Mouse (Mus musculus) forebrain, embryonic 14.5 days (tissue): ENCODE data around the gene Tns2. TPM values are rescaled to one million over a fixed set of nuclear protein-coding genes. Genes with fewer than 3 reads are reported as not detected.

Experiments
- ATAC-seq: fragments of 200-750 bp; cut with Nextera tagmentation; 2 replicates; pipeline ENCODE4 v1.8.0; 2017; ENCODE audit warnings: mild to moderate bottlenecking, moderate library complexity
- DNase-seq: peaks from one replicate; pipeline ENCODE4 v3.0.0-alpha.2; 2015; ENCODE audit warnings: low spot score
- H3K27ac ChIP-seq: fragments of 300-500 bp; sonication (generic); 2 replicates; pipeline ENCODE4 v1.5.1; 2014; ENCODE audit warnings: low read depth, mild to moderate bottlenecking, control low read depth, low read length, moderate library complexity
- H3K27me3 ChIP-seq: fragments of 300-500 bp; sonication (generic); replicated peaks from 2 replicates; pipeline ENCODE4 v1.6.1; 2014; ENCODE audit warnings: low read length, control low read depth, mixed read lengths; ENCODE audit not compliant: control insufficient read depth, insufficient read depth
- H3K36me3 ChIP-seq: fragments of 300-500 bp; sonication (generic); 2 replicates; pipeline ENCODE4 v1.6.1; 2014; ENCODE audit warnings: low read length, control low read depth; ENCODE audit not compliant: control insufficient read depth, insufficient read depth
- H3K4me1 ChIP-seq: fragments of 300-500 bp; sonication (generic); 2 replicates; pipeline ENCODE4 v1.6.1; 2014; ENCODE audit warnings: antibody characterized with exemption, low read length, control low read depth; ENCODE audit not compliant: control insufficient read depth, insufficient read depth
- H3K4me2 ChIP-seq: fragments of 300-500 bp; sonication (generic); 2 replicates; pipeline ENCODE4 v1.6.1; 2014; ENCODE audit warnings: mild to moderate bottlenecking, control low read depth, low read length
- H3K4me3 ChIP-seq: fragments of 300-500 bp; sonication (generic); 2 replicates; pipeline ENCODE4 v1.5.1; 2014; ENCODE audit warnings: low read depth, low read length, control low read depth
- H3K9ac ChIP-seq: fragments of 300-500 bp; sonication (generic); 2 replicates; pipeline ENCODE4 v1.6.1; 2014; ENCODE audit warnings: mild to moderate bottlenecking, low read length, control low read depth, moderate library complexity
- H3K9me3 ChIP-seq: fragments of 300-500 bp; sonication (generic); replicated peaks from 2 replicates; pipeline ENCODE4 v1.6.1; 2016; ENCODE audit warnings: low read length, control low read depth, mixed read lengths; ENCODE audit not compliant: control insufficient read depth
- WGBS: fragments of 180-500 bp; shearing (Covaris S2); extraction: QIAGEN DNeasy Blood & Tissue Kit; methylation state at CpG from one replicate; pipeline ENCODE4 v1.1.7; 2014; 5-methylcytosine and 5-hydroxymethylcytosine counted together
- polyA plus RNA-seq: library from polyadenylated mRNA; unstranded; fragments of >200 nt; fragmentation: Nextera tagmentation; extraction: Ambion mirVana; gene quantifications from 2 replicates; pipeline ENCODE4 v1.2.1, GENCODE M21; 2014

The Tns2 gene
- polyA plus RNA-seq, 1 experiment from 2014 or later: 5.5 TPM

DNA sequence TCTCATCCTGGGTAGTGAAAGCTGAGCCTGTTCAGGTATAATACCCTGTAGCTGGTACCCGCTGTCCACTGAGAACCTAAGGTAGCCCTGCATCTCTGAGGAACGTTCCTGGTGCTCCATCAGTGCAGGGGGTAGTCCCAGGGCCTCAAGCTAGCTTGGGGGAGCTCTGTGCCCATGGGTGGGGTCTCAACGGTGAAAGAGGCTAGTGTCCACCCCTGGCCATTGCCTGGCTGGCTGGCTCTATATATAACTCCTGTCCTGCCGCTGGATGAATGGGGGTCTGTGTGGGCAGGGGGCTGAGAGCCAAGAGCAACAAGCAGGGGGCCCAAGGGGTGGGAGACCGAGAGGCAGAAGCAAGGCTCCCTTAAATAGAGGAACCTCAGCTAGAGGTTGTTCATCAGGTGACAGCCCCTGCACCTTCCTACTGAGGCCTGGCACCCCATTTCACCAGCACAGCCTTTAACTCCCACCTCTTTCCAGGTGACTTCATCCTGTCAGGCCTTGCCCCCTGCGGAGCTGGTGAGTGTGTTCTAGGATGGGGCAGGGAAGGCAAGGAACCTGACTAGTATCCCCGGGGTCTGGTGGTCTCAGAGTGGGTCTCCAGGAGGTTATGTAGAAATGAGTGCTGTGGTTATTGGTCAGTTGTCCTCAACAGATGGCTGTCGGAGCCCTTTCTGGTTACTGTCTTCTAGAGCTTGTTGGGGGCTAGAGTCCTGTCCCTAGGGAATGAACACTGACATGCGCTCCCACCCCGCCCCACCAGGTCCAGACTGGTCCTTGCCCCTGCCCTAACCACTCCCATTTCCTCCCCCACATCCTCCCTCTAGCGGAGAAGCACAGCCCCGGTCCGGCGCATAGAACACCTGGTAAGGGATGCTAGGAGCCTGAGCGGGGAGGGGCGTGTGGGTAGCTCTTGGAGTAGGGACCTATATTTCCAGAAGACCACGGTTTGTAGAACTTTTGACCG is 5.8 kb downstream of the Tns2 start:
- 26% methylated on average over 18 of the region's 18 CpGs for WGBS
- Histone ChIP-seq H3K4me1 (peaks cover 16% of the 10 kb centered on the region), H3K9me3 (no peaks in the 10 kb centered on the region), H3K27ac (no peak overlapping the region), H3K4me2 (peak overlapping the region; percentile 55; the same call in 1 of the 2 replicates), H3K9ac (no peak overlapping the region), H3K36me3 (no peaks in the 10 kb centered on the region), H3K27me3 (peaks cover 30% of the 10 kb centered on the region), H3K4me3 (peak overlapping the region; percentile 28; the same call in 1 of the 2 replicates)
- DNase-seq (no peak), ATAC-seq (no peak)

DNA sequence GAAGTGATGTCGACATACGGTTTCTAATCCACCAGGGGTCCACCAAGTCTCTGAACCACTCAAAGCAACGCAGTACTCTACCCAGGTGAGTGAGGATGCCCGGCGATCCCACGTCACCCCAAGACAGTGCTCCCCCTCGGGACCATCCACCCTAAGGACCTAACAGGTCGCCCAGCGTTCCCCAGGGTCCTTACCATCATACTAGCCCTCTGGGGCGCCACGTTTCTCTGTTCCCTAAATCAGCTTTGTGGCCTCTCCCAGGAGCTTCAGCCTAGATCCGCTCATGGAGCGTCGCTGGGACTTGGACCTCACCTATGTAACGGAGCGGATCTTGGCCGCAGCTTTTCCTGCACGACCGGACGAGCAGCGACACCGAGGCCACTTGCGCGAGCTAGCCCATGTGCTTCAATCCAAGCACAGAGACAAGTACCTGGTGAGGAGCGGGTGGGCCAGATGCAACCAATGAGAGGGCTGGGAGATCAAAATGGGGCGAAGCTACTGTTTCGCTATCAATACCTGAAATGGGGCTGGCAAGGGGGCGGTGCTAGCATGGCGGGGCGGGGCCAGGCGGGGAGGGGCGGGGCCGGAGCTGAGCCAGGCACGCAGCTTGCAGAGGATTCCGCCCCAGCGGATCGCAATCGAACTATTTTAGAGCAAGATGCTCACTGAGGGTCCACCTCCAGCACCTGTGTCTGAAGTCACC is 6.7 kb downstream of the Tns2 start:
- no peaks in the 10 kb centered on the region for H3K36me3 ChIP-seq
- no peaks in the 10 kb centered on the region for H3K9me3 ChIP-seq
- peak overlapping the region; percentile 28 for H3K4me3 ChIP-seq
- peaks cover 9% of the 10 kb centered on the region for H3K4me1 ChIP-seq
- H3K9ac ChIP-seq: peak overlapping the region; percentile 40
- no peak for DNase-seq
- ATAC-seq: 0 out of 2 replicates have a peak, but pooled peaks have one; percentile 18
- 3% methylated on average over 37 of the region's 38 CpGs for WGBS
- H3K27ac ChIP-seq: no peak overlapping the region
- peak overlapping the region; percentile 55 for H3K4me2 ChIP-seq
- H3K27me3 ChIP-seq: peaks cover 30% of the 10 kb centered on the region

DNA sequence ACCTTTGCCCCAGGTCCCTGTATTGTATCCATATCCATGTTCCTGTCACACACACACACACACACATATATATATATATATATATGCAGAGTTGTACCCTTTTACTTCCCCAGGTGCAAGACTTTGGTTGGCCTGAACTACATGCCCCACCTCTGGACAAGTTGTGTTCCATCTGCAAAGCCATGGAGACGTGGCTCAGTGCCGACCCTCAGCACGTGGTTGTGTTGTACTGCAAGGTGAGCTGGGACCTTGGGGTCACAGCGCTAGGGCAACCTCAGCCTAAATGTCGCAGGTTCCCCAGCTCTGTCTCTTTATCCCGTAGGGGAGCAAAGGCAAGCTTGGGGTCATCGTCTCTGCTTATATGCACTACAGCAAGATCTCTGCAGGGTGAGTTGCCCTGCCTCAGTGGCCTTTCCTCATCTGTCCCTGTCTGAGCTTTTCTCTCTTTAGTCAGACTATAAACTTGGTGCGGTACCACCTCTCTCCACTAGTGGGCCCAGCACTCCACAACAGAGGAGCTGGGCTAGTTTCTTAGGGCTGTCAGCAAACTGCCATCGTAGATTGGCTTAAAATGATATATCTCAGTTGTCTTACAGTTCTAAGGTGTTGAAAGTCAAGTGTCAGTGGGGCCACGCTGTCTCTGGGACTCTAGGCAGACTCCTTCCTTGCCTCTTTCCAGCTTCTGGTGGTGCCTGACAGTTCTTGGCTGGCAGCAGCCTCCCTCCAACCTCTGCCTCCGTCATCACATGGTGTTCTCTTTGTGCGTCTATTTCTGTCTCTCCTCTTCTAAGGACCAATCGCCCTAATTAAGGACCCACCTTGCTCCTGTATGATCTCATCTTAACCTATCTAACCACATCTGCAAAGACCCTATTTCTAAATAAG is 7.7 kb downstream of the Tns2 start:
- H3K27me3 ChIP-seq: peaks cover 30% of the 10 kb centered on the region
- peak; percentile 54; the same call in 1 of the 2 replicates for ATAC-seq

DNA sequence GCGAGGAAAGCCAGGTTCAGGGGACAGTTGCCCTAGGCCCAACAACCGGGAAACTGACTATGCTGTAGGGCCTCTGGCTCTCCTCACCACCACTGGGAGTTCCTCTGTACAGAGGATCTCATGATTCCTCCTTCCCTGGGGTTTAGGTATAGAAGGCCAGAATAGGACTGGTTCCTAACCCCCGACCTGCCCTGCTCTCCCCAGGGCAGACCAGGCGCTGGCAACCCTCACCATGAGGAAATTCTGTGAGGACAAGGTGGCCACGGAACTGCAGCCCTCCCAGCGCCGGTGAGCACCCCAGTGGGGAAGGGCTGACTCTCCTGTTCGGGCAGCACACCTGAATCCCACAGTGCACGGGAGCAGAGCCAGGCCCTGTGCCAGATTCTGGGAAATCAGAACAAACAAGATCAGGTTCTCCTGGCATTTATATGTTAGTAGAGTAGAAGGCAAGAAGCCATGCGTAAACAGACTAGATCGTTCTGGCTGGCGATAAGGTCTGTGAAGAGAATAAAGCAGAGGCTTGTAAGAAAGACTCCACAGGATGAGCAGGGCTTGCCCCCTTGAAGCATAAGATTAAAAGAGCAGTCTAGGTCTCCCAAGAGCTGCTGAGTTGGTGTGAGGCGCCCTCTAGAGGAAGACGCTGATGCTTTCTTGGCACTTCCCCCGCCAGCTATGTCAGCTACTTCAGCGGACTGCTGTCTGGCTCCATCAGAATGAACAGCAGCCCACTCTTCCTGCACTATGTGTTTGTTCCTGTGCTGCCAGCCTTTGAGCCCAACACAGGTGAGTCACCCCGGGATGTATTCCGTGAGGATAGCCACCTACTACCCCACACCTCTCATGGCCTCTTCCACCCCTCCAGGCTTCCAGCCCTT is 8.7 kb downstream of the Tns2 start:
- ATAC-seq (peak; percentile 18; the same call in 1 of the 2 replicates), DNase-seq (peak; percentile 85)
- 48% methylated on average over 18 of the region's 18 CpGs for WGBS
- no peak overlapping the region for H3K4me2 ChIP-seq
- H3K9ac ChIP-seq: no peak overlapping the region
- H3K4me1 ChIP-seq: peaks cover 8% of the 10 kb centered on the region
- H3K27ac ChIP-seq: no peak overlapping the region
- peaks cover 30% of the 10 kb centered on the region for H3K27me3 ChIP-seq
- no peak overlapping the region for H3K4me3 ChIP-seq
- H3K9me3 ChIP-seq: no peaks in the 10 kb centered on the region
- H3K36me3 ChIP-seq: no peaks in the 10 kb centered on the region

More for the DNA sequence above, 7.7 kb downstream of the Tns2 start:
- peaks cover 8% of the 10 kb centered on the region for H3K4me1 ChIP-seq
- no peaks in the 10 kb centered on the region for H3K36me3 ChIP-seq
- no peak overlapping the region for H3K4me3 ChIP-seq
- WGBS: 36% methylated on average over 13 of the region's 13 CpGs
- peak overlapping the region; percentile 55; the same call in 1 of the 2 replicates for H3K4me2 ChIP-seq
- no peak overlapping the region; the same call in 1 of the 2 replicates for H3K9ac ChIP-seq
- no peaks in the 10 kb centered on the region for H3K9me3 ChIP-seq
- peak; percentile 82 for DNase-seq
- no peak overlapping the region for H3K27ac ChIP-seq

DNA sequence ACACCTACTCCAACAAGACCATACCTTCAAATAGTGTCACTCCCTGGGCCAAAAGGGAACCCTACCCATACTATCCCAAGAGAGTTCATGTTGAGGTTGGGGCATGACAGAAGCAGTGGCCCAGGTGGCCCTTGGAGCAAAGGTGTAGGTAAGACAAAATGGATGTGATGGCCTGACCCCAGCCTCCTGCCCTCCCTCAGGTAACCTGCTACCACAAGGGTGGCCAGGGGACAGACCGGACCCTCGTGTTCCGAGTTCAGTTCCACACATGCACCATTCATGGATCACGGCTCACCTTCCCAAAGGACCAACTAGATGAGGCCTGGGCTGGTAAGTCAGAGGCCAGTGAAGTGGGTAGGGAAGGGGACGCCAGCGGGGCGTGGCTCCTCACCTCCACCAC is 10.1 kb downstream of the Tns2 start:
- Histone ChIP-seq H3K27me3 (peaks cover 27% of the 10 kb centered on the region), H3K9ac (no peak overlapping the region), H3K4me1 (peaks cover 8% of the 10 kb centered on the region), H3K9me3 (no peaks in the 10 kb centered on the region), H3K4me2 (no peak overlapping the region), H3K4me3 (no peak overlapping the region), H3K36me3 (peaks cover 4% of the 10 kb centered on the region; the same call in 1 of the 2 replicates), H3K27ac (no peak overlapping the region)
- no peak for ATAC-seq
- no peak for DNase-seq
- WGBS: 98% methylated on average over 7 of the region's 7 CpGs

DNA sequence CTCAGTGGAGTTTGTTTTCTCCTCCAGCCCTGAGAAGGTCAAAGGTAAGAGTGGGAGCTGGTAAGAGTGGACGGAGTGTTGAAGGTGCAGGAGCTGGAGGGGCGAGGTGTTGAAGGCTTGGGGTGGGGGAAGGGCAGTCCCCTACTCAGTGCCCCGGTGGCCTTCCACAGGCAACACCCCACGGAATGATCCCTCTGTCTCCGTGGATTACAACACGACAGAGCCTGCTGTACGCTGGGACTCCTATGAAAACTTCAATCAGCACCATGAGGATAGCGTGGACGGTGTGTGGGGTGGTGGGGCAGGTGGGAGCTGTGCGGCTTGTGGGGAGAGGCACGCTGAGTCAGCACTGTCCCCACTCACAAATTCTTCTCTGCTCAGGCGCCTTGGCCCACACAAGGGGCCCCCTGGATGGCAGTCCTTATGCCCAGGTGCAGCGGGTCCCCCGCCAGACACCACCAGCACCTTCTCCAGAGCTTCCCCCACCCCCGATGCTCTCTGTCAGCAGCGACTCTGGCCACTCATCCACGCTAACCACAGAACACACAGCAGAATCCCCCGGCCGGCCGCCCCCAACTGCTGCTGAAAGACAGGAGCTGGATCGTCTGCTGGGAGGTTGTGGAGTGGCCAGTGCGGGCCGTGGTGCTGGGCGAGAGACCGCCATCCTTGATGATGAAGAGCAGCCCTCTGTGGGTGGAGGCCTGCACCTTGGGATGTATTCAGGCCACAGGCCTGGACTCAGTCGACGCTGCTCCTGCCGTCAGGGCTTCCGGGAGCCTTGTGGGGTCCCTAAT is 10.7 kb downstream of the Tns2 start:
- Histone ChIP-seq H3K4me3 (no peak overlapping the region), H3K36me3 (peaks cover 9% of the 10 kb centered on the region; the same call in 1 of the 2 replicates), H3K4me1 (peaks cover 10% of the 10 kb centered on the region), H3K9me3 (no peaks in the 10 kb centered on the region), H3K4me2 (no peak overlapping the region), H3K9ac (no peak overlapping the region), H3K27me3 (peaks cover 20% of the 10 kb centered on the region), H3K27ac (no peak overlapping the region)
- ATAC-seq: no peak
- no peak for DNase-seq
- WGBS: 80% methylated on average over 28 of the region's 29 CpGs

DNA sequence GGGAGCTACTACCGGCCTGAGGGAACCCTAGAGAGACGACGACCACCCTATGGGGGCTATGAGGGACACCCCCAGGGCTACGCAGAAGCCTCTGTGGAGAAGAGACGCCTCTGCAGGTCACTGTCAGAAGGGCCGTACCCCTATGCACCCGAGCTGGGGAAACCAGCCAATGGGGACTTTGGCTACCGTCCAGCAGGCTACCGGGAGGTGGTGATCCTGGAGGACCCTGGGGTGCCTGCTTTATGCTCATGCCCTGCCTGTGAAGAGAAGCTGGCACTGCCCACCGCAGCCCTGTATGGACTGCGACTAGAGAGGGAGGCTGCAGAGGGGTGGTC is 11.2 kb downstream of the Tns2 start:
- Histone ChIP-seq H3K4me2 (no peak overlapping the region), H3K9me3 (no peaks in the 10 kb centered on the region), H3K36me3 (peaks cover 14% of the 10 kb centered on the region; the same call in 1 of the 2 replicates), H3K27ac (no peak overlapping the region), H3K27me3 (peaks cover 15% of the 10 kb centered on the region), H3K4me1 (peaks cover 13% of the 10 kb centered on the region), H3K4me3 (no peak overlapping the region), H3K9ac (no peak overlapping the region)
- DNase-seq (no peak), ATAC-seq (no peak)
- WGBS: 75% methylated on average over 11 of the region's 11 CpGs
